Mouse (Mus musculus) left cerebral cortex, postnatal 4 days (tissue): ENCODE results near the gene Pde2a. TPM values are rescaled to one million over a fixed set of nuclear protein-coding genes. Genes with fewer than 3 reads are reported as not detected.

Source experiments
- DNase-seq: peaks from one replicate; pipeline ENCODE4 v3.0.0-alpha.2; 2022
- intact Hi-C: fragments of 180-260 bp; cut with DNase I; formaldehyde crosslinking; loops from one replicate; pipeline ENCODE4 v1.15.1; 2025
- total RNA-seq, 2 experiments: library from RNA; stranded (reverse); gene quantifications; 2 replicates each; pipeline ENCODE4 v1.2.3; 2021

The Pde2a gene
- total RNA-seq, 2 experiments from 2014 or later: 173 to 179 TPM

DNA sequence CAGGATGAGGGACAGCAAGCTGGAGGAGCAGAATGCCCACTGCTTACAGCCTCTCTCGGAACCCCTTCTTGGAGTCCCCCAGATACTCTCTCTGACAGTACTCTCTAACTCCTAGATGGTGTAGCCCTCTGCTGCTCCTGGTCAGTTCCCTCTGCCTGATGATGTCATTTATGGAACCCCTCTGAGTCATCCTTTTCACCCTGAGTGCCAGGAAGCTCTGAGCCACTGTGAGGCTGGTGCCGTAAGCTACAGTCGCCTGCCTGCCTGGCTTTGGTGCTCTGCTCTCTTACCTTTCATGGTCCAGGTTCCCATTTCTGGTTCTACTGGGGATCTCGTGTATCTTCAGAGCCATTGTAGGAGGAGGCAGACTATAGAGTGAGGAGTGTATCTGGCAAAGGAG is 24.3 kb upstream of the Pde2a start:
- intact Hi-C loops: no loop called here
- no peak for DNase-seq

DNA sequence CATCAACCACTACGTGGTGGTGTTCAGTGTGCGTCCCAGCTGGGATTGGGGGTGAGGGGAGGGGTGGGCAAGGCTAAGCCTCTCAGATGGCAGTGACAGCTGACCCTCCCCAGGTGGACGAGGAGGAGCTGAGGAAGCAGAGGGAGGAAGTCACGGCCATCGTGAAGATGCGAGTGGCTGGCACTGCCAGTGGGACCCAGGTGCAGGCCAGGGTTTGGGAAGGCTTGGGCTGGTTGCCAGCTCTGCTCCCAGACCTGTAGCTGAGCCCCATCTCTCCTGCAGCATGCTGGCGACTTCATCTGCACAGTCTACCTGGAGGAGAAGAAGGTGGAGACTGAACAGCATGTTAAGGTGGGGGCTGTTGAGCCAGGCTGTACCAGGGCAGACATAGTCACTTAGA is 20.0 kb upstream of the Pde2a start:
- intact Hi-C loops: no loop called here
- peak; percentile 57 for DNase-seq

DNA sequence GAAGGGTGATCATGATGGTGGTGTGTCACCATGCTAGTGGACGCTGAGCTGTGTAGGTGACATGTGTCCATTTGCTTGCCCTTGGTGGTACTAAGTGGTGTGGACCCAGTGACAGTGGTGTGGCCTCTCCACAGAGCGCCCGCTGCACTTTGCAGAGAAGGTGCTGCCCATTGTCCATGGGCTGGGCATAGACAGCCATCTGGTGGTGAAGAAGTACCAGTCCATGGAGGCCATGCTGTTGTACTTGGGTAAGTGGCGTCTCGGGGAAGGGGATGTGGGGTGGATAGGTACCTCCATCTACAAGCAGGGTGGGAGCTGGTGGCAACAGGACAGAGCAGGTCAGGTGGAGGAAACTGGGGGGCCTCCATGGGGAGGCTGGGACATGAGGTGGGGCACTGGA is 17.7 kb upstream of the Pde2a start:
- DNase-seq: no peak
- intact Hi-C loops: no loop called here

DNA sequence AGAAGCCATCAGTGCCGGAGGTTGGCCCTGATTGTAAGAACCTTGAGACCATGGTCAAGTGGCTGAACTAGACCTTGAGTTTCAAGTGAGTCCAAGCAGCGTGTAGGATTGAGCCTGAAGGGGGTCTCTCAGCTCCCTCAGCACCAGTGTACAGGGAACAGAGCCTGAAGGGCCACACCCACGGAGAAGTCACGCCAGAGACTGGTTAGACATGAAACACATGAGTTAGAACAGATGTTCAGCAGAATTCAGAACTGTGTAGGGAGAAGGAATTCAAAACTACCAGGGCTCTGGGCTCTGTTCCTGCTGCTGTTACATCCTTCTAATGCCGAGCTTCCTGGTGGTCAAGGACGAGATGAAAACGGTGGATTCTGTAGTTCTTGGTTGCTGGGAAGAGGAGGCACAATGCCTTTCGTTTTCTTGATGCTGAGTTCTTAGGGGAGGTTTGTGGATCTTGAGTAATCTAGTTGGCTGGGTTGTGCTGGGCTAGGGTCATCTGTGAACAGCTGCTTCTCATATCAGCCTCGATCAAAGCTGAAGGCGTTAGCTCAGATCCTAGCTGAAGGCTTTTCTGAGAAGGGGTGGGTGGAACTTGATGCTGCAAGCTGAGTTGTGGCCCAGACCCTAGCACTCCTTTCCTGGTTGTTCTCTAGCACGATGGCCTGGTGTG is 11.1 kb upstream of the Pde2a start, which contains the start of gene Gm45837:
Gene Gm45837 (plus strand): TSS at position 620 of the 670 bp plus-strand sequence.
- intact Hi-C loops: loop anchor here (10.0 kb wide), 1 partner anchor 214 kb away; no protein-coding TSS in a partner anchor
- no peak for DNase-seq

- DNase-seq: peak; percentile 92
- intact Hi-C loops: loop anchor here (10.0 kb wide), 1 partner anchor 212 kb away; no protein-coding TSS in a partner anchor
These were observed 8.7 kb upstream of the Pde2a start for GRCm38 (mm10) chr7:101412796-101413195.

DNA sequence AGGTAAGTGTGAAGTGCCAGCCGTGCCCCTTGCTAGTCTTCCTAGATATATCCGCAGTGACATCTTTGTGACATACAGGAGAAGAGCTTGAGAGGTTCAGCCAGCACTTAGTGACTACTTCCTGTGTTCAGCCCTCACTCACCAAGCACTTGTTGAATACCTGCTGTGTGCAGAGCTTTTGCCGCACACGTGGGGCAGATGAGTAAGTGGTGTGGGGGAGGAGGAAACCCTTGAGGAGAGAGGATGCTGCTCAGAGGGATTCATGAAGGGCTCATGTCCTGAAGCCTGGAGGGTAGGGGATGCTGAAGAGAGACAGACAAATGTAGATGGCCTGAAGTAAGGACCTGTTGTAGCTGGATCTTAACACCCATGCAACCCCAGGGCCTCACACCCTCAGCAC is 7.3 kb upstream of the Pde2a start:
- intact Hi-C loops: loop anchor here (10.0 kb wide), 1 partner anchor 211 kb away; no protein-coding TSS in a partner anchor

DNA sequence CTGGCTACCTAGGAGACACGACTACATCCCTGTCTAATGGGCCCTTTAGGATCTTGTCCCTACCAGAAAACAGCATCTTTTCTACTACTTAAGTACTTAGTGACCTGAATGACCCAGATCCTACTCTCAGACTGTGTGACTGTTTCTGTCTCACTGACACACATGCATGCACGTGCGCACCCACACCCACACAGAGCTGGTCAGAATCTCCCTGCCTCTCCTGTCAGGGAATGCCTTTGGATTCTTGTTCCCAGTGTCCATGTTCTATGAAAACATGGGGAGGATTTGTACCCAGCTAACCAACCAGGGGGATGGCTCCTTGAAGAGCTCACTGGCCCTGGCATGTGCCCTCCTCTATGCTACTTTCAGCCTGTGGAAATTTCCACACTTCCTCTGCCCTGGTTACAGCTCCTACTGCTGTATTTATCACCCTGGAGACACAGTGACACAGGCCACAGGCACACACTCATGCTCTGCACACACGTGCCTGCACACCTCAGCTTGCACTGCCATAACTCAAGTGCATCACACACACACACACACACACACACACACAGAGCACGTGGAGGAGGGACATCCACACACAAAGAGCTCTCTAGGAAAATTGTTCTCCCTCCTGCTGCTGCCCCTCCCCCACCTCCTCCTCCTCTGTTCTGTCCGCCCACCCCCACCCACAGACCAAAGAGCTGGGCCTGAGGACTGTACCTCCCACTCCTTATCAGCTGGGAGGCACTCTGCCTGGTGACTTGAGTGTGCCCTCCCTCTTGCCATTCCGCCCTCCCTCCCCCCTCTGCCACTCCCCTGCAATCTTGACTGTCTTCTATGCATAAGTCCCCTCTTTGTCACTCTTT is 6.6 kb upstream of the Pde2a start:
- no peak for DNase-seq
- intact Hi-C loops: loop anchor here (10.0 kb wide), 1 partner anchor 210 kb away; no protein-coding TSS in a partner anchor

More for the DNA sequence above, 7.3 kb upstream of the Pde2a start:
- DNase-seq: no peak

GRCm38 (mm10) chr7:101415512-101416100 is 5.9 kb upstream of the Pde2a start:
- intact Hi-C loops: loop anchor here (10.0 kb wide), 1 partner anchor 209 kb away; no protein-coding TSS in a partner anchor
- no peak for DNase-seq

DNA sequence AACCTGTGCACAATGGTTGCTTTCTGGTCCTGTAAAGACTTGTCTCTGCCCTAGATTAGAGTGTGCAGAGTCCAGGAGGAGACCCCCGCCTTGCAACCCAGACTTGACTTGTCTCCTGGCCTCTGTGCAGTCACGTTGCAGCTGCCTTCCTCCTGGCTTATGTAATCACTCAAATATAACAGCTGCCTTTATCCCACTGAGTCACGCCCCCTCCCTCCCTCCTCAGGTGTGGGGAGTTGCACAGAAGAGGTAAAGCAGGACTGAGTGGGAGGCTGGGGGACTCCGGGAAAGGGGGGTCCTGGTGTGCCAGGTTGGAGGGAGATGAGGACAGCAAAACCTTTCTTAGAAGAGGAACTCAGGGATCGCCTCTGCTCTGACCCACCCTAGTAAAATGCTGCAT is 5.1 kb upstream of the Pde2a start:
- intact Hi-C loops: loop anchor here (10.0 kb wide), 1 partner anchor 208 kb away; no protein-coding TSS in a partner anchor
- no peak for DNase-seq

GRCm38 (mm10) chr7:101419013-101419770 is 2.3 kb upstream of the Pde2a start:
- intact Hi-C loops: loop anchor here (10.0 kb wide), 1 partner anchor 206 kb away; no protein-coding TSS in a partner anchor
- DNase-seq: no peak

DNA sequence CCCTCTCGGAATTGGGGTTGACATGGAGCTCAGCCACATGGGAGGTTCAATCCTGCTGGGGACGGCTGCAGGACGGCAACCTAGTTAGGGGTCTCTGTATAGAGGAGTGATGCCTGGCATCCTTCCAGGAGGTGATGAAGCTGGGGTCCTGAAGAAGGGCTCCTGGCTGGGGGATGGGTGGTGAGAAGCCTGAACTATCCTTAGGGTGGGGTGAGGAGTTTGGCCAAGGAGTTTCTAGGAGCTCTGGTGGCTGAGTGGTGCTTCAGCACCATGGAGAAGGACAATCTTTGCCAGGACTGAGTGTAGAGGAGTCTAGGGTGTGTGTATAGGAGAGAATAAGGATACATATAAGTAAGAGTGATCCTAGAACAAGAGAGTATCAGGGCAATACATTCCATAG is 578 bp downstream of the Pde2a start:
- no peak for DNase-seq

GRCm38 (mm10) chr7:101422646-101423045 is 1.2 kb downstream of the Pde2a start:
- no peak for DNase-seq
- intact Hi-C loops: loop anchor here (5.0 kb wide), 1 partner anchor 115 kb away; no protein-coding TSS in a partner anchor

More for the DNA sequence above, 578 bp downstream of the Pde2a start:
- intact Hi-C loops: loop anchor here (5.0 kb wide), 1 partner anchor 115 kb away; no protein-coding TSS in a partner anchor

DNA sequence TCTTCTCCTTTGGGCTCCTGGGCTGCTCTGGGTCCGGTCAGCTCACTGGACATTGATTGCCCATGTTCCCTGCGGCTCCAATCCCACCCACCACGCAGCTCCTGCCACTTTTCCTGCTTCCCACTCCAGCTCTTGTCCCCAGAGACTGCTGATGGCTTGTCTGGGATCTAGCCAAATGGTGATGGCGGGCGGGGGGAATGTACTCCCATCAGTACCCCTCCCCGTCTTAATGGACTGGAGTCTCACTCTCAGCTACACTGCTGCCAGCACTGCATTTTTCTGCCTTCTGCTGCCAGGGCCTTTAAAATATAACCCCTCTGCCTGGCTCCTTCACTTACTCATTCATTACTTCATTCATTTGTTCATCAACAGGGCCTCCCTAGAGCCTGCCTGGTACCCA is 2.5 kb downstream of the Pde2a start:
- peak; percentile 28 for DNase-seq
- intact Hi-C loops: loop anchor here (5.0 kb wide), 1 partner anchor 113 kb away; no protein-coding TSS in a partner anchor

GRCm38 (mm10) chr7:101426692-101427091 is 5.2 kb downstream of the Pde2a start:
- intact Hi-C loops: no loop called here
- no peak for DNase-seq

- DNase-seq: peak; percentile 37
- intact Hi-C loops: no loop called here
These were observed 6.2 kb downstream of the Pde2a start for GRCm38 (mm10) chr7:101427736-101428135.

DNA sequence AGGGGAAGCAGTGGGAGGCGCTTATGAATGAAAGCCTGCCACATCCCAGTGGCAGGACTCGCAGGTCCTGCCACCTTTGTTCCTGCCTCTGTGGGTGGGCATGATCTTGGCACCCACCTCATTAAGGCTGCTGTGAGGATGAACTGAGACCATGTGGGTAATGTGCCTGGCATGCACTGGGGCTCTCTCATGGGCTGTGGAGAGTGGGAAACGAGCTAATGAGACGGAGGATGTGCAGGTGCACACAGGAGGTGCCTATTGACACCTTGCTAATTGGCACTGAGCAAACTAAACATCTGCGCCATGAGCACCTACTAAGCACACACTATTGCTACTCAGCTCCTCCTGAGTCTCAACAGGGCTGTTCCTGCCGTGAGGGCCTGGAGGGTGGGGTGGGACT is 13.5 kb downstream of the Pde2a start:
- intact Hi-C loops: no loop called here
- DNase-seq: no peak

DNA sequence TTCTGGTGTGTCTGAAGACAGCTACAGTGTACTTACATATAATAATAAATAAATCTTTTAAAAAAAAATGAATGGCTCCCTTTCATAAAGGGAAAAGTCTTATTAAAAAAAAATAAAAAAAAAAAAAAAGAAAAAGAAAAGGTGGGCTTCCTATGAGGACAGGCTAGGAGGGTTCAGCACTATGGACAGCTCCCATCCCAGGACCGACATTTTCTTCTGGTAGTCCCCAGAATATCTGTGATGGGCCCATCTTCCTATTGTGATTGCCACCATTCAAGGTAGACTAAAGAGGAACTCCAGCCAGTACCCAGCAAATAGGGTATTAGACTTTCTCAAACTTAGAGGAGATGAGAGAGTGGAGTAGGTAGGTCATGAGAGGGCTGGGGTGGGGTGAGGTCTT is 16.4 kb downstream of the Pde2a start:
- DNase-seq: no peak
- intact Hi-C loops: no loop called here

- intact Hi-C loops: loop anchor here (10.0 kb wide), 1 partner anchor 182 kb away; no protein-coding TSS in a partner anchor
- no peak for DNase-seq
These were observed 21.6 kb downstream of the Pde2a start for GRCm38 (mm10) chr7:101443093-101443492.

- intact Hi-C loops: loop anchor here (10.0 kb wide), 1 partner anchor 181 kb away; no protein-coding TSS in a partner anchor
- no peak for DNase-seq
These were observed 22.7 kb downstream of the Pde2a start for GRCm38 (mm10) chr7:101444211-101444610.

- DNase-seq: no peak
- intact Hi-C loops: loop anchor here (1.0 to 10.0 kb wide), 3 partner anchors 53 to 175 kb away; no protein-coding TSS in a partner anchor
These were observed 28.4 kb downstream of the Pde2a start for GRCm38 (mm10) chr7:101449855-101450254.
